Mouse (Mus musculus) midbrain, postnatal 0 days (tissue): ENCODE data around the gene Iqce. TPM values are rescaled to one million over a fixed set of nuclear protein-coding genes. Genes with fewer than 3 reads are reported as not detected.

Source experiments
- ATAC-seq: fragments of 200-750 bp; cut with Nextera tagmentation; 2 replicates; pipeline ENCODE4 v1.8.0; 2017; ENCODE audit warnings: moderate number of reproducible peaks, mild to moderate bottlenecking, moderate TSS enrichment, moderate library complexity; ENCODE audit not compliant: low FRiP score
- DNase-seq: peaks from one replicate; pipeline ENCODE4 v3.0.0-alpha.2; 2015; ENCODE audit warnings: low spot score
- H3K27ac ChIP-seq: fragments of 300-500 bp; sonication (generic); 2 replicates; pipeline ENCODE4 v1.5.1; 2014; ENCODE audit warnings: low read depth, mild to moderate bottlenecking, low read length, mixed read lengths
- H3K27me3 ChIP-seq: fragments of 300-500 bp; sonication (generic); 2 replicates; pipeline ENCODE4 v1.6.1; 2014; ENCODE audit warnings: low read length, control low read depth, mixed read lengths; ENCODE audit not compliant: insufficient read depth
- H3K36me3 ChIP-seq: fragments of 300-500 bp; sonication (generic); 2 replicates; pipeline ENCODE4 v1.6.1; 2014; ENCODE audit warnings: low read length, control low read depth, mixed read lengths; ENCODE audit not compliant: insufficient read depth
- H3K4me1 ChIP-seq: fragments of 300-500 bp; sonication (generic); 2 replicates; pipeline ENCODE4 v1.6.1; 2014; ENCODE audit warnings: mild to moderate bottlenecking, control low read depth, antibody characterized with exemption, low read length, mixed read lengths; ENCODE audit not compliant: insufficient read depth
- H3K4me2 ChIP-seq: fragments of 300-500 bp; sonication (generic); 2 replicates; pipeline ENCODE4 v1.6.1; 2014; ENCODE audit warnings: low read depth, mild to moderate bottlenecking, low read length, mixed read lengths; ENCODE audit not compliant: poor library complexity, severe bottlenecking
- H3K4me3 ChIP-seq: fragments of 300-500 bp; sonication (generic); 2 replicates; pipeline ENCODE4 v1.5.1; 2014; ENCODE audit warnings: low read depth, mild to moderate bottlenecking, low read length, moderate library complexity
- H3K9ac ChIP-seq: fragments of 300-500 bp; sonication (generic); replicated peaks from 2 replicates; pipeline ENCODE4 v1.6.1; 2014; ENCODE audit warnings: mild to moderate bottlenecking, low read length, moderate library complexity, mixed read lengths; ENCODE audit not compliant: poor library complexity, severe bottlenecking
- H3K9me3 ChIP-seq: fragments of 300-500 bp; sonication (generic); 2 replicates; pipeline ENCODE4 v1.6.1; 2016; ENCODE audit warnings: low read length, control low read depth
- CTCF ChIP-seq: IDR thresholded peaks from 2 replicates; pipeline ENCODE4 v1.5.1; 2016; ENCODE audit warnings: antibody characterized with exemption, mild to moderate bottlenecking
- WGBS: fragments of 180-500 bp; shearing (Covaris S2); extraction: QIAGEN DNeasy Blood & Tissue Kit; methylation state at CpG from one replicate; pipeline ENCODE4 v1.1.7; 2014; 5-methylcytosine and 5-hydroxymethylcytosine counted together
- polyA plus RNA-seq: library from polyadenylated mRNA; unstranded; fragments of >200 nt; fragmentation: Nextera tagmentation; extraction: Ambion mirVana; gene quantifications from 2 replicates; pipeline ENCODE4 v1.2.1, GENCODE M21; 2015
- total RNA-seq: library from RNA; depleted of rRNA; stranded (reverse); fragments of >200 nt; gene quantifications from 2 replicates; pipeline ENCODE4 v1.2.3, GENCODE M21; 2014

Iqce gene
- total and polyA plus RNA-seq, 2 experiments from 2014 or later, result 37.2 to 38.6 TPM

DNA sequence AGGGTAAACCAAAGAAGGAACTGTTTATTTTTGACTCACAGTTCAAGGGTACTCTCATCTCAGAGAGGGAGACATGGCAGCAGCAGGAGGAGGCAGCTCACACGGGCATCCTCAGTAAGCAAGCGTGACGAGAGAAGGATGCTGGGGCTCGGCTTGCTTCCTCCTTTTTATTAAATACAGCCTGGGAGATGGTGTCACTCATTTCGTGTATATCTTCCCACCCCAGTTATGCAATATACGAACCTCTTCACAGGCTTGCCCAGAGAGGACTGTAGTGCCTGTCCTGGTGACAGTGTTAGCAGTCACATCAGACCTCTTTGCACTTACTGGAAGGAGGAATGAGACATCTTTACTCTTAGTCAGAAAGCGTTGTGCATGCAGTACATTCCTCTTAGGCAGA is 18.6 kb upstream of the Iqce start:
- Histone ChIP-seq H3K9ac (no peak overlapping the region), H3K4me1 (peaks cover 15% of the 10 kb centered on the region; the same call in 1 of the 2 replicates), H3K27ac (no peak overlapping the region), H3K9me3 (no peaks in the 10 kb centered on the region), H3K27me3 (no peaks in the 10 kb centered on the region), H3K4me3 (no peak overlapping the region), H3K36me3 (peaks cover 31% of the 10 kb centered on the region), H3K4me2 (no peak overlapping the region)
- 79% methylated on average over 7 of the region's 7 CpGs for WGBS
- TF ChIP-seq CTCF, result no peak
- ATAC-seq (no peak), DNase-seq (no peak)

DNA sequence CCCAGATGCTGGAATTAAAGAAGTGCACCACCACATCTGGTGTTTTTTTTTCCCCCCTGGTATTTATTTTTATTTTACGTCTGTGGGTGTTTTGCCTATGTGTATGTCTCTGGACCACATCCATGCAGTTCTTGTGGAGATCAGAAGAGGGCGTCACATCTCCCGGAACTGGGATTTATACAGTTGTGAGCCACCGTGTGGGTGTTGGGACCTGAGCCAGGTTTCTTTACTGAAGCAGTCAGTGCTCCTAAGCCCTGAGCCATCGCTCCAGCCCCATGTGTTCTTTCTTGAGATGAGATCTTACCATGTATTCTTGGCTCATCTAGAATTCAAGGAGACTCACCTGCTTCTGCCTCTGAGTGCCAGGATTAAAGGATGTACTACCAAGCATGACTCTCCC is 8.9 kb upstream of the Iqce start:
- no peak for TF ChIP-seq CTCF
- H3K9me3 ChIP-seq, result no peaks in the 10 kb centered on the region
- H3K36me3 ChIP-seq, result peaks cover 58% of the 10 kb centered on the region
- no peak overlapping the region for H3K4me2 ChIP-seq
- no peak for ATAC-seq
- no peak for DNase-seq
- peaks cover under 1% of the 10 kb centered on the region; the same call in 1 of the 2 replicates for H3K4me1 ChIP-seq
- no peak overlapping the region for H3K9ac ChIP-seq
- WGBS, result 78% methylated on average over 5 of the region's 5 CpGs
- no peak overlapping the region for H3K27ac ChIP-seq
- no peaks in the 10 kb centered on the region for H3K27me3 ChIP-seq
- H3K4me3 ChIP-seq, result no peak overlapping the region

DNA sequence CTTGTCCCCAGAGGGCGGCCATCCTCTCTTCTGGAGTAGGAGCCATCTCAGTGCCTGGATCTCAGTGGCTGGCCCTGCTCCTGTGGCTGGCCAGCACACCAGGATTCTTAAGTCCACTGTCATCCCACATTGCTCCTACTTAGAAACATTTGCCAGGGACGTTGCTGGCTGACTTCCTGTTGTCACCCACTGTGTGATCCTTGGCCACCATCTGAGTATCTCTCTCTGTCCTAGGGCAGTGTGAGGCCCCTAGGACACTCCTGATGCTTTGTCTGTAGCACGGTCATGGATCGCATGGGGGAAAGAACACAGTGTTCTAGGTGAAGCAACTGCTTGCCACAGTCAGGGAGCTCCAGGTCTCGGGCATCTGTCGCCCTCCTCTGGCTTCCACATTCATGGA is 8.1 kb upstream of the Iqce start:
- no peak for ATAC-seq
- TF ChIP-seq CTCF, result no peak
- Histone ChIP-seq H3K9me3 (no peaks in the 10 kb centered on the region), H3K27ac (no peak overlapping the region), H3K9ac (no peak overlapping the region), H3K27me3 (no peaks in the 10 kb centered on the region), H3K4me2 (no peak overlapping the region), H3K36me3 (peaks cover 51% of the 10 kb centered on the region), H3K4me1 (peaks cover 7% of the 10 kb centered on the region; the same call in 1 of the 2 replicates), H3K4me3 (no peak overlapping the region)
- no peak for DNase-seq
- WGBS, result 94% methylated on average over 6 of the region's 6 CpGs

DNA sequence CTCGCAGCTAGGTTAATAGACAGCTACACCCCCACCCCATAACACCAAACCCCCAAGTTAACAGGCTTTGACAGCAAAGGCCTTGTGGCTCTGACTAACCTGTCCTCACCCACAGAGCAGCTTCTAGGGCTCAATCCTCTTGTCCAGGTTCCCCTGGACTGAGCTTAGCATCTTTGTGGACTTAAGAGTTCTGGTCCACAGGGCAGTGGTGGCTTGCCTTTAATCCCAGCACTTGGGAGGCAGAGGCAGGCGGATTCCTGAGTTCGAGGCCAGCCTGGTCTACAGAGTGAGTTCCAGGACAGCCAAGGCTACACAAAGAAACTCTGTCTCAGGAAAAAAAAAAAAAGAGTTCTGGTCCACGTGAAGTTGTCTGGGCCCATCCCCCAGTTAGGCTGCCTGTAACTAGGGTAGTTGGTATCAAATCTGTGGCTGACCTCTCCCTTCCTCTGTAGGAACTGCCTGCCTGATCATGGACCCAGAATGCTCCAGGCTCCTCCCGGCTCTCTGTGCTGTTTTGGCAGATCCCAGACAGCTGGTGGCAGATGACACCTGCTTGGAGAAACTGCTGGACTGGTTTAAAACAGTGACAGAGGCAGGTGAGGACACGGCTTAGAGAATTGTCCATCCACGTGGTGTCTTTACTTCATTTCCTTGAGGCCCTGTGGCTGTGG is 3.5 kb upstream of the Iqce start:
- Histone ChIP-seq H3K4me1 (peaks cover 8% of the 10 kb centered on the region; the same call in 1 of the 2 replicates), H3K4me2 (peak overlapping the region; percentile 80), H3K36me3 (peaks cover 9% of the 10 kb centered on the region), H3K4me3 (peak overlapping the region; percentile 47), H3K27me3 (no peaks in the 10 kb centered on the region), H3K9me3 (no peaks in the 10 kb centered on the region), H3K9ac (peak overlapping the region; percentile 72), H3K27ac (peak overlapping the region; percentile 67; the same call in 1 of the 2 replicates)
- ATAC-seq, result no peak
- TF ChIP-seq CTCF, result no peak
- WGBS, result 58% methylated on average over 7 of the region's 7 CpGs
- DNase-seq, result no peak

DNA sequence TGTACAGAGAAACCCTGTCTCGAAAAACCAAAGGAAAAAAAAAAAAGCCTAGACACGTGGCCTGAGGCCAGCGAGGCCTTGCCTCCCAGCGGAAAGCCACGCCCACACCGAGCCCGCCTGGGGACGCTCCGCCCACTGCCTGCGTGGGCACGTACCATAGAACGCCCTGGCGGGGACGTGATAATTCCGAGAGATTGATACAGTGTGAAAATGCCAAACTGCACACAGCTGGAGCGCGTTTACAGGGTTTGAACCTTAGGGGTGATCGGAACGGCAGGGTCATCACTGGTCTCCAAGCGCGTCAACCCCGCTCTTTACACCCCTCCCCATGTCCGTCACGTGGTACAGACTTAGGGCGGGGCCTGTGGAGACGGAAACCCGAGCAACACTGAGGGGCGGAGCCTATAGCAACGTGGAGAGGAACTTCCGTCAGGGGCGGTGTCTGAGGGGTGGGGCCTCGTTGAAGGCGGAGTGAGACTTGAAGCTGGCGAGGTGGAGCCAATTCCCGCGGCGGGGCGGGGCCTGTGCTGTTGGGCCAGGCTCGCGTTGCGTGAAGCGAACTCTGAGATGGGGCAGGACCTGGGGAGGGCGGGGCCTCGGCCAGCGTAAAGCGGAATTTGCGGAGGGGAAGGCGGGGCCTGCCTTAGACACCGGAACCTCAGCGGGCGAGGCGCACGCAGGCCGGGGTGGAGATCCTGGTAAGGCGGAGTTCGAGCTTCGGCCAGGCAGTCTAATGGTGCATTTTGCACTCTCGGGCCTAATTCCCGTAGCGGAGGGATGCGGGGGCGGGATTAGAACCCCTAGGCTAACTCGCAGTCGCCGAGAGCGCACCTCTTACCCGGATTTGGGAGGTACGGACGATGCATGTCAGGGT is 2.4 kb upstream of the Iqce start, which contains the start of gene Brat1:
Brat1 (plus strand) TSS at position 634 of the 874 bp plus-strand sequence.
- peak; percentile 23; the same call in 1 of the 2 replicates for TF ChIP-seq CTCF
- under 1% methylated on average over 64 of the region's 69 CpGs for WGBS
- peaks cover 8% of the 10 kb centered on the region; the same call in 1 of the 2 replicates for H3K4me1 ChIP-seq

More for the DNA sequence above, 2.4 kb upstream of the Iqce start, which contains the start of gene Brat1:
- ATAC-seq, result peak; percentile 93
- DNase-seq, result peak; percentile 100
- no peaks in the 10 kb centered on the region for H3K27me3 ChIP-seq
- H3K4me3 ChIP-seq, result peak within 1 kb of the TSS; percentile 47
- H3K27ac ChIP-seq, result peak within 1 kb of the TSS; percentile 83
- H3K4me2 ChIP-seq, result peak within 1 kb of the TSS; percentile 80
- H3K9me3 ChIP-seq, result no peaks in the 10 kb centered on the region
- H3K36me3 ChIP-seq, result no peaks in the 10 kb centered on the region
- peak within 1 kb of the TSS; percentile 72 for H3K9ac ChIP-seq
